Mouse (Mus musculus) liver, embryonic 14.5 days (tissue): ENCODE measurements around the gene Scrn3. TPM values are rescaled to one million over a fixed set of nuclear protein-coding genes. Genes with fewer than 3 reads are reported as not detected.

ENCODE experiments used
- ATAC-seq: fragments of 200-750 bp; cut with Nextera tagmentation; 2 replicates; pipeline ENCODE4 v1.8.0; 2017; ENCODE audit warnings: moderate number of reproducible peaks, mild to moderate bottlenecking, moderate library complexity; ENCODE audit not compliant: insufficient read depth
- DNase-seq, 3 experiments: peaks; one replicate each; pipeline ENCODE4 v3.0.0-alpha.2; 2012 to 2013; ENCODE audit warnings: low read depth in 3 of 3, low spot score in 3 of 3
- H3K27ac ChIP-seq: fragments of 300-500 bp; sonication (generic); 2 replicates; pipeline ENCODE4 v1.5.1; 2014; ENCODE audit warnings: moderate library complexity, mild to moderate bottlenecking, control low read depth, inconsistent platforms
- H3K27me3 ChIP-seq: fragments of 300-500 bp; sonication (generic); 2 replicates; pipeline ENCODE4 v1.6.1; 2014; ENCODE audit warnings: mild to moderate bottlenecking, low read length, moderate library complexity; ENCODE audit not compliant: control insufficient read depth, insufficient read depth
- H3K36me3 ChIP-seq: fragments of 300-500 bp; sonication (generic); replicated peaks from 2 replicates; pipeline ENCODE4 v1.6.1; 2014; ENCODE audit warnings: low read depth; ENCODE audit not compliant: control insufficient read depth, insufficient read depth
- H3K4me1 ChIP-seq, 2 experiments: fragments of 200-500 bp in 1 of 2; fragments of 300-500 bp in 1 of 2; sonication (generic) in 1 of 2; replicated peaks; 2 replicates each; pipeline ENCODE4 v1.6.1; 2012 to 2014; ENCODE audit warnings: antibody characterized with exemption in 1 of 2, inconsistent platforms in 1 of 2, low read length in 1 of 2; ENCODE audit not compliant: control insufficient read depth in 2 of 2, insufficient read depth in 2 of 2
- H3K4me2 ChIP-seq: fragments of 300-500 bp; sonication (generic); 2 replicates; pipeline ENCODE4 v1.6.1; 2014; ENCODE audit warnings: low read depth, mild to moderate bottlenecking, control low read depth, moderate library complexity
- H3K4me3 ChIP-seq, 2 experiments: fragments of 200-500 bp in 1 of 2; fragments of 300-500 bp in 1 of 2; sonication (generic) in 1 of 2; 2 replicates each; pipeline ENCODE4 v1.5.1; 2012 to 2014; ENCODE audit warnings: low read depth in 2 of 2, low read length in 2 of 2, mild to moderate bottlenecking in 2 of 2, control low read depth in 1 of 2, inconsistent platforms in 1 of 2, moderate library complexity in 1 of 2; ENCODE audit not compliant: insufficient read depth in 1 of 2
- H3K9ac ChIP-seq: fragments of 300-500 bp; sonication (generic); replicated peaks from 2 replicates; pipeline ENCODE4 v1.6.1; 2014; ENCODE audit warnings: mild to moderate bottlenecking, control low read depth, moderate library complexity
- H3K9me3 ChIP-seq: fragments of 300-500 bp; sonication (generic); 2 replicates; pipeline ENCODE4 v1.6.1; 2016; ENCODE audit warnings: low read length, mixed read lengths; ENCODE audit not compliant: control insufficient read depth
- CTCF ChIP-seq: IDR thresholded peaks from 2 replicates; pipeline ENCODE4 v1.5.1; 2016; ENCODE audit warnings: antibody characterized with exemption, low read depth, control low read depth
- EP300 ChIP-seq: IDR thresholded peaks from 2 replicates; pipeline ENCODE4 v1.6.1; 2016; ENCODE audit warnings: antibody characterized with exemption, low read depth
- WGBS: fragments of 180-500 bp; shearing (Covaris S2); extraction: QIAGEN DNeasy Blood & Tissue Kit; methylation state at CpG from one replicate; pipeline ENCODE4 v1.1.7; 2014; ENCODE audit not compliant: insufficient replicate concordance; 5-methylcytosine and 5-hydroxymethylcytosine counted together
- polyA plus RNA-seq, 2 experiments: library from polyadenylated mRNA; depleted of rRNA in 1 of 2; stranded (reverse) in 1 of 2; unstranded in 1 of 2; fragments of >200 nt; fragmentation: Nextera tagmentation in 1 of 2; extraction: Ambion mirVana in 1 of 2; gene quantifications; 2 replicates each; pipeline versions ENCODE4 v1.2.1 to v1.2.3; 2012 to 2014

Scrn3 gene
- polyA plus RNA-seq, 2 experiments: 20.1 to 22.4 TPM

- peaks cover 4% of the 10 kb centered on the region; the same call in 1 of the 2 replicates for H3K36me3 ChIP-seq
- no peak for DNase-seq
- H3K4me1 ChIP-seq: no peaks in the 10 kb centered on the region
- no peaks in the 10 kb centered on the region for H3K9me3 ChIP-seq
- H3K4me3 ChIP-seq: no peak overlapping the region
- H3K4me2 ChIP-seq: peak overlapping the region; percentile 17
- no peak overlapping the region for H3K9ac ChIP-seq
- H3K27ac ChIP-seq: no peak overlapping the region
- no peak for ATAC-seq
- H3K27me3 ChIP-seq: peaks cover 60% of the 10 kb centered on the region
- 14% methylated on average over 22 of the region's 22 CpGs for WGBS
- TF ChIP-seq CTCF: no peak
Observed at GRCm38 (mm10) chr2:73281048-73281661, 31.2 kb upstream of the Scrn3 start.

- H3K27ac ChIP-seq: no peak overlapping the region
- H3K36me3 ChIP-seq: peaks cover 7% of the 10 kb centered on the region; the same call in 1 of the 2 replicates
- no peak overlapping the region for H3K9ac ChIP-seq
- no peak overlapping the region for H3K4me3 ChIP-seq
- TF ChIP-seq EP300 (no peak), CTCF (peak; percentile 51)
- H3K4me1 ChIP-seq: no peaks in the 10 kb centered on the region
- peaks cover 55% of the 10 kb centered on the region for H3K27me3 ChIP-seq
- 14% methylated on average over 7 of the region's 7 CpGs for WGBS
- DNase-seq: no peak
- no peaks in the 10 kb centered on the region for H3K9me3 ChIP-seq
- no peak overlapping the region for H3K4me2 ChIP-seq
- ATAC-seq: no peak
Observed at GRCm38 (mm10) chr2:73281707-73282106, 30.7 kb upstream of the Scrn3 start.

- 18% methylated on average over 2 of the region's 2 CpGs for WGBS
- no peak for ATAC-seq
Observed at GRCm38 (mm10) chr2:73285630-73286029, 26.8 kb upstream of the Scrn3 start.

GRCm38 (mm10) chr2:73291130-73291529 is 21.3 kb upstream of the Scrn3 start:
- H3K36me3 ChIP-seq: peaks cover 41% of the 10 kb centered on the region
- WGBS: 88% methylated on average over 4 of the region's 4 CpGs
- H3K27me3 ChIP-seq: no peaks in the 10 kb centered on the region
- DNase-seq (no peak), ATAC-seq (no peak)
- no peak overlapping the region for H3K4me2 ChIP-seq
- H3K9ac ChIP-seq: no peak overlapping the region
- H3K27ac ChIP-seq: no peak overlapping the region
- TF ChIP-seq EP300: no peak
- H3K4me1 ChIP-seq: peaks cover 0 to 9% of the 10 kb centered on the region in 2 experiments; a peak in 2 of 4 replicates
- H3K4me3 ChIP-seq: no peak overlapping the region
- H3K9me3 ChIP-seq: no peaks in the 10 kb centered on the region

More at GRCm38 (mm10) chr2:73285630-73286029, 26.8 kb upstream of the Scrn3 start:
- no peaks in the 10 kb centered on the region for H3K4me1 ChIP-seq
- no peak overlapping the region for H3K27ac ChIP-seq
- DNase-seq: no peak
- peaks cover 16% of the 10 kb centered on the region for H3K27me3 ChIP-seq
- TF ChIP-seq CTCF: peak; percentile 44; the same call in 1 of the 2 replicates
- no peak for TF ChIP-seq EP300
- no peak overlapping the region for H3K4me2 ChIP-seq
- no peaks in the 10 kb centered on the region for H3K9me3 ChIP-seq
- peaks cover 24% of the 10 kb centered on the region for H3K36me3 ChIP-seq
- no peak overlapping the region for H3K9ac ChIP-seq
- H3K4me3 ChIP-seq: no peak overlapping the region

GRCm38 (mm10) chr2:73295023-73295422 is 17.4 kb upstream of the Scrn3 start:
- Histone ChIP-seq H3K27me3 (no peaks in the 10 kb centered on the region), H3K9ac (no peak overlapping the region), H3K27ac (no peak overlapping the region), H3K4me3 (no peak overlapping the region), H3K36me3 (peaks cover 33% of the 10 kb centered on the region), H3K9me3 (no peaks in the 10 kb centered on the region), H3K4me1 (peaks cover 0 to 11% of the 10 kb centered on the region in 2 experiments; a peak in 3 of 4 replicates), H3K4me2 (no peak overlapping the region)
- TF ChIP-seq CTCF: no peak
- no peak for TF ChIP-seq EP300
- WGBS: 34% methylated on average over 7 of the region's 7 CpGs
- ATAC-seq (no peak; the same call in 1 of the 2 replicates), DNase-seq (no peak)
